Mouse (Mus musculus) embryonic facial prominence, embryonic 13.5 days (tissue): ENCODE results near the gene Timeless. TPM values are rescaled to one million over a fixed set of nuclear protein-coding genes. Genes with fewer than 3 reads are reported as not detected.
"Not testable (repeated sequence)": the region's sequence is repeated elsewhere in the genome, so short reads cannot be mapped to it uniquely, and the experiment has no call there.

ENCODE experiments used
- ATAC-seq: fragments of 200-750 bp; cut with Nextera tagmentation; 2 replicates; pipeline ENCODE4 v1.8.0; 2017; ENCODE audit warnings: low read depth; ENCODE audit not compliant: insufficient number of reproducible peaks, insufficient read depth, low FRiP score, low TSS enrichment
- H3K27ac ChIP-seq: fragments of 300-500 bp; sonication (generic); 2 replicates; pipeline ENCODE4 v1.5.1; 2015; ENCODE audit warnings: moderate library complexity, mild to moderate bottlenecking, inconsistent platforms
- H3K27me3 ChIP-seq: fragments of 300-500 bp; sonication (generic); 2 replicates; pipeline ENCODE4 v1.6.1; 2015; ENCODE audit warnings: mild to moderate bottlenecking, inconsistent platforms
- H3K36me3 ChIP-seq: fragments of 300-500 bp; sonication (generic); 2 replicates; pipeline ENCODE4 v1.6.1; 2015; ENCODE audit warnings: mild to moderate bottlenecking, inconsistent platforms
- H3K4me1 ChIP-seq: fragments of 300-500 bp; sonication (generic); 2 replicates; pipeline ENCODE4 v1.6.1; 2015; ENCODE audit warnings: inconsistent platforms
- H3K4me2 ChIP-seq: fragments of 300-500 bp; sonication (generic); 2 replicates; pipeline ENCODE4 v1.6.1; 2015; ENCODE audit warnings: moderate library complexity, mild to moderate bottlenecking, inconsistent platforms
- H3K4me3 ChIP-seq: fragments of 300-500 bp; sonication (generic); 2 replicates; pipeline ENCODE4 v1.5.1; 2015; ENCODE audit warnings: mild to moderate bottlenecking, inconsistent platforms
- H3K9ac ChIP-seq: fragments of 300-500 bp; sonication (generic); 2 replicates; pipeline ENCODE4 v1.6.1; 2015; ENCODE audit warnings: mild to moderate bottlenecking, inconsistent platforms
- H3K9me3 ChIP-seq: fragments of 300-500 bp; sonication (generic); 2 replicates; pipeline ENCODE4 v1.6.1; 2016; ENCODE audit warnings: inconsistent platforms
- WGBS: fragments of 180-500 bp; shearing (Covaris S2); methylation state at CpG from one replicate; pipeline ENCODE4 v1.1.7; 2015; ENCODE audit warnings: mixed read lengths; 5-methylcytosine and 5-hydroxymethylcytosine counted together
- polyA plus RNA-seq: library from polyadenylated mRNA; unstranded; fragments of >200 nt; fragmentation: Nextera tagmentation; extraction: Ambion mirVana; gene quantifications from 2 replicates; pipeline ENCODE4 v1.2.1, GENCODE M21; 2015

Gene Timeless
- polyA plus RNA-seq, 1 experiment from 2014 or later, result 79.4 TPM

- WGBS, result 80% methylated on average over 4 of the region's 4 CpGs
- no peak for ATAC-seq
- Histone ChIP-seq H3K9ac (no peak overlapping the region), H3K36me3 (0 out of 2 replicates have a peak, but pooled peaks cover 6% of the 10 kb centered on the region), H3K4me3 (no peak overlapping the region), H3K4me1 (no peaks in the 10 kb centered on the region), H3K27ac (no peak overlapping the region), H3K27me3 (no peaks in the 10 kb centered on the region), H3K4me2 (no peak overlapping the region), H3K9me3 (no peaks in the 10 kb centered on the region)
Observed at GRCm38 (mm10) chr10:128258953-128259352, 27.1 kb downstream of the Timeless start.

GRCm38 (mm10) chr10:128259946-128260345 lies 28.1 kb downstream of the Timeless start:
- H3K27me3 ChIP-seq, result no peaks in the 10 kb centered on the region
- ATAC-seq, result no peak
- H3K36me3 ChIP-seq, result no peaks in the 10 kb centered on the region
- no peak overlapping the region for H3K4me3 ChIP-seq
- H3K9me3 ChIP-seq, result no peaks in the 10 kb centered on the region
- H3K9ac ChIP-seq, result no peak overlapping the region
- no peak overlapping the region for H3K4me2 ChIP-seq
- WGBS, result 85% methylated on average over 5 of the region's 5 CpGs
- H3K4me1 ChIP-seq, result no peaks in the 10 kb centered on the region
- H3K27ac ChIP-seq, result no peak overlapping the region

- H3K9me3 ChIP-seq, H3K4me2 ChIP-seq, H3K4me1 ChIP-seq, H3K27ac ChIP-seq, H3K4me3 ChIP-seq, H3K9ac ChIP-seq, H3K36me3 ChIP-seq, H3K27me3 ChIP-seq, ATAC-seq: not testable (repeated sequence)
- WGBS, result 84% methylated on average over 7 of the region's 7 CpGs
Observed at GRCm38 (mm10) chr10:128260376-128260775, 28.5 kb downstream of the Timeless start.

- H3K9me3 ChIP-seq, result no peaks in the 10 kb centered on the region
- WGBS, result 80% methylated on average over 22 of the region's 22 CpGs
- ATAC-seq, result no peak
Observed at GRCm38 (mm10) chr10:128262300-128262699, 30.4 kb downstream of the Timeless start.

GRCm38 (mm10) chr10:128263393-128264310 lies 31.8 kb downstream of the Timeless start:
- no peak for ATAC-seq
- 83% methylated on average over 6 of the region's 6 CpGs for WGBS
- no peak overlapping the region for H3K27ac ChIP-seq
- H3K4me2 ChIP-seq, result no peak overlapping the region
- no peaks in the 10 kb centered on the region for H3K9me3 ChIP-seq
- no peak overlapping the region for H3K9ac ChIP-seq
- H3K36me3 ChIP-seq, result no peaks in the 10 kb centered on the region
- no peaks in the 10 kb centered on the region for H3K4me1 ChIP-seq
- no peaks in the 10 kb centered on the region for H3K27me3 ChIP-seq
- no peak overlapping the region for H3K4me3 ChIP-seq

More at GRCm38 (mm10) chr10:128262300-128262699, 30.4 kb downstream of the Timeless start:
- Histone ChIP-seq H3K9ac (no peak overlapping the region), H3K4me2 (no peak overlapping the region), H3K27ac (no peak overlapping the region), H3K4me1 (no peaks in the 10 kb centered on the region), H3K27me3 (no peaks in the 10 kb centered on the region), H3K36me3 (no peaks in the 10 kb centered on the region), H3K4me3 (no peak overlapping the region)

GRCm38 (mm10) chr10:128268371-128268770 lies 36.5 kb downstream of the Timeless start, which contains the start of gene Apof:
Gene Apof (plus strand): TSS chr10:128268671.
- no peak within 1 kb of the TSS for H3K4me2 ChIP-seq
- H3K4me1 ChIP-seq, result peaks cover 4% of the 10 kb centered on the region; the same call in 1 of the 2 replicates
- H3K27ac ChIP-seq, result no peak within 1 kb of the TSS
- no peaks in the 10 kb centered on the region for H3K9me3 ChIP-seq
- no peaks in the 10 kb centered on the region for H3K36me3 ChIP-seq
- 52% methylated on average over 6 of the region's 6 CpGs for WGBS
- H3K27me3 ChIP-seq, result no peaks in the 10 kb centered on the region
- H3K4me3 ChIP-seq, result no peak within 1 kb of the TSS
- H3K9ac ChIP-seq, result no peak within 1 kb of the TSS
- no peak for ATAC-seq

- ATAC-seq, result no peak
- H3K4me3 ChIP-seq, result no peak overlapping the region
- no peaks in the 10 kb centered on the region for H3K36me3 ChIP-seq
- no peak overlapping the region for H3K27ac ChIP-seq
- H3K9ac ChIP-seq, result no peak overlapping the region
- 87% methylated on average over 16 of the region's 16 CpGs for WGBS
- H3K4me2 ChIP-seq, result peak overlapping the region; percentile 72; the same call in 1 of the 2 replicates
- no peaks in the 10 kb centered on the region for H3K27me3 ChIP-seq
- H3K4me1 ChIP-seq, result peaks cover 4% of the 10 kb centered on the region; the same call in 1 of the 2 replicates
- no peaks in the 10 kb centered on the region for H3K9me3 ChIP-seq
Observed at GRCm38 (mm10) chr10:128269206-128269910, 37.5 kb downstream of the Timeless start.

GRCm38 (mm10) chr10:128270287-128270841 lies 38.5 kb downstream of the Timeless start, which contains the start of gene Stat2:
Gene Stat2 (plus strand): TSS chr10:128270559.
- peak; percentile 98 for ATAC-seq
- H3K27ac ChIP-seq, result peak within 1 kb of the TSS; percentile 78; the same call in 1 of the 2 replicates
- H3K9ac ChIP-seq, result peak within 1 kb of the TSS; percentile 84
- under 1% methylated on average over 43 of the region's 43 CpGs for WGBS
- H3K27me3 ChIP-seq, result no peaks in the 10 kb centered on the region
- peaks cover 4% of the 10 kb centered on the region; the same call in 1 of the 2 replicates for H3K4me1 ChIP-seq
- H3K4me3 ChIP-seq, result peak within 1 kb of the TSS; percentile 78
- H3K4me2 ChIP-seq, result peak within 1 kb of the TSS; percentile 72
- no peaks in the 10 kb centered on the region for H3K9me3 ChIP-seq
- H3K36me3 ChIP-seq, result no peaks in the 10 kb centered on the region

GRCm38 (mm10) chr10:128270866-128271265 lies 39.0 kb downstream of the Timeless start:
- Histone ChIP-seq H3K4me1 (peaks cover 4% of the 10 kb centered on the region; the same call in 1 of the 2 replicates), H3K4me2 (peak overlapping the region; percentile 72), H3K36me3 (no peaks in the 10 kb centered on the region), H3K4me3 (peak overlapping the region; percentile 78), H3K27me3 (no peaks in the 10 kb centered on the region), H3K27ac (peak overlapping the region; percentile 78; the same call in 1 of the 2 replicates), H3K9me3 (no peaks in the 10 kb centered on the region), H3K9ac (peak overlapping the region; percentile 84)
- WGBS, result 40% methylated on average over 7 of the region's 7 CpGs
- no peak for ATAC-seq

- H3K27ac ChIP-seq, result no peak overlapping the region
- H3K9me3 ChIP-seq, result no peaks in the 10 kb centered on the region
- peaks cover 4% of the 10 kb centered on the region; the same call in 1 of the 2 replicates for H3K4me1 ChIP-seq
- peaks cover 5% of the 10 kb centered on the region for H3K36me3 ChIP-seq
- 60% methylated on average over 2 of the region's 2 CpGs for WGBS
- no peak overlapping the region for H3K4me3 ChIP-seq
- no peaks in the 10 kb centered on the region for H3K27me3 ChIP-seq
- no peak for ATAC-seq
- H3K9ac ChIP-seq, result no peak overlapping the region
- no peak overlapping the region for H3K4me2 ChIP-seq
Observed at GRCm38 (mm10) chr10:128271883-128272282, 40.0 kb downstream of the Timeless start.

GRCm38 (mm10) chr10:128272819-128273439 lies 41.1 kb downstream of the Timeless start:
- 93% methylated on average over 4 of the region's 7 CpGs for WGBS
- not testable (repeated sequence) for H3K4me3 ChIP-seq, H3K4me1 ChIP-seq, H3K27me3 ChIP-seq, ATAC-seq, H3K9me3 ChIP-seq, H3K27ac ChIP-seq, H3K4me2 ChIP-seq, H3K9ac ChIP-seq
- H3K36me3 ChIP-seq, result peaks cover 14% of the 10 kb centered on the region
